Mouse (Mus musculus): Measurements from ENCODE around the gene Prmt2.

DNA sequence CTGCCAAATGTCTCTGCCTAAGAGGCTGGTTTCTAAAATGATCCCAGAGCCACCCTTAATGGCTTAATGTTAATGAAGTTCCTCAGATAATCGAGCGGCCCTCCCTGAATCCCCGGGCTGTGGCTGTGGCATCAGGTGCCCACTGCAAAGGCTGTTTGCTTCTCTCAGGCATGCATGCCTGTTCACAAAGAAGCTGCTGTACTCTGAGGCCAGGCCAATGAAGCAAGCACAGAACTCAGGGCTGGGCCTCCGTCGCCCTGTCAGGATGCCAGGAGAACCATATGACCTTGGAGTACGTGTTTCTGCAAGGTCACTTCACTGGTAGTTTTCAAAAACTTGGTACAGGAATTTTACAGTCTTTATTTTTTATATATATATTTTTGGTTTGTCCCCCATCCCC, 18.0 kb upstream of the Prmt2 start:
- TF ChIP-seq FLI1 (IDR thresholded peaks at IDR 0.05; ENCODE audit: low read length) (no peak), GATA1 (IDR thresholded peaks at IDR 0.05; ENCODE audit: borderline replicate concordance, low read length) (no peak)
